Comparison of ENCODE assay signal across 17 mouse cellular contexts in genomic region chr5:129458541-129458940, GRCm38 (mm10). TPM values are rescaled to one million over a fixed set of nuclear protein-coding genes. Genes with fewer than 3 reads are reported as not detected.
DNase-seq lines count a peak whose midpoint lies in the region; ATAC-seq and TF ChIP-seq lines count a peak whose summit lies in the region.
"Had no signal": no experiment of that assay in that cellular context is flagged by ENCODE, and none has a peak within 500 bp of the region (broad histone marks: within the 10 kb centered on the region; RNA-seq: fewer than 3 reads in every experiment).

No protein-coding gene starts in this region.

- intact Hi-C loops in left cerebral cortex, adult 2 months (cut with DNase I) = loop anchor here (5.0 to 10.0 kb wide), 3 partner anchors 79 to 394 kb away; no protein-coding TSS in a partner anchor
- intact Hi-C loops in left cerebral cortex, postnatal 25 days (cut with DNase I) = no loop called here

- 56% methylated on average over 3 of the region's 3 CpGs for WGBS in forebrain, embryonic 10.5 days
- 61% methylated on average over 3 of the region's 3 CpGs for WGBS in forebrain, embryonic 11.5 days

- no peaks in the 10 kb centered on the region for H3K36me3 ChIP-seq in forebrain, embryonic 10.5 days (replicated peaks)
- H3K36me3 ChIP-seq in forebrain, embryonic 11.5 days (ENCODE audit: control insufficient read depth, insufficient read depth, low read length) = no peaks in the 10 kb centered on the region
- H3K36me3 ChIP-seq: embryonic facial prominence, embryonic 15.5 days; heart, embryonic 15.5 days had no signal

- no peak overlapping the region for H3K4me2 ChIP-seq in forebrain, embryonic 11.5 days (ENCODE audit: low read depth, low read length, severe bottlenecking)
- H3K4me2 ChIP-seq: embryonic facial prominence, embryonic 15.5 days; heart, embryonic 15.5 days; liver, embryonic 11.5 days had no signal

- H3K27me3 ChIP-seq in forebrain, embryonic 10.5 days (ENCODE audit: poor library complexity, severe bottlenecking) = no peaks in the 10 kb centered on the region; the same call in 1 of the 2 replicates
- H3K27me3 ChIP-seq in forebrain, embryonic 11.5 days (ENCODE audit: control insufficient read depth, insufficient read depth, low read length) = no peaks in the 10 kb centered on the region

- no peak overlapping the region for H3K9ac ChIP-seq in forebrain, embryonic 11.5 days (ENCODE audit: low read length)
- H3K9ac ChIP-seq: embryonic facial prominence, embryonic 15.5 days; heart, embryonic 15.5 days had no signal

- 0 out of 2 replicates have a peak overlapping the region, but pooled peaks have one; percentile 25 for H3K27ac ChIP-seq in forebrain, embryonic 10.5 days
- no peak overlapping the region for H3K27ac ChIP-seq in forebrain, embryonic 11.5 days (ENCODE audit: low read depth, low read length)
- H3K27ac ChIP-seq in left cerebral cortex, adult 2 months = peak overlapping the region; percentile 3; the same call in 1 of the 2 replicates
- H3K27ac ChIP-seq: embryonic facial prominence, embryonic 15.5 days; heart, embryonic 15.5 days had no signal

- no peak overlapping the region for H3K4me3 ChIP-seq in forebrain, embryonic 10.5 days
- no peak overlapping the region for H3K4me3 ChIP-seq in forebrain, embryonic 11.5 days (ENCODE audit: low read depth, low read length)
- no peak overlapping the region for H3K4me3 ChIP-seq in left cerebral cortex, adult 2 months
- H3K4me3 ChIP-seq: embryonic facial prominence, embryonic 15.5 days; heart, embryonic 15.5 days; megakaryocyte, embryonic 14.5 days had no signal

- no peaks in the 10 kb centered on the region for H3K9me3 ChIP-seq in forebrain, embryonic 10.5 days
- no peaks in the 10 kb centered on the region for H3K9me3 ChIP-seq in forebrain, embryonic 11.5 days (ENCODE audit: control insufficient read depth, low read length)
- H3K9me3 ChIP-seq: embryonic facial prominence, embryonic 15.5 days; heart, embryonic 15.5 days; megakaryocyte, embryonic 14.5 days had no signal

- DNase-seq in forebrain, embryonic 10.5 days (ENCODE audit: extremely low spot score, low spot score) = no peak
- DNase-seq in forebrain, embryonic 11.5 days (ENCODE audit: low spot score) = no peak
- DNase-seq in left cerebral cortex, adult 2 months (ENCODE audit: extremely low spot score in 1 of 2, low spot score in 2 of 2) = no peak
- DNase-seq in left cerebral cortex, postnatal 25 days (ENCODE audit: low spot score in 2 of 2) = no peak
- peak; percentile 75 for DNase-seq in brain, adult 2 months (ENCODE audit: low read depth, low spot score)
- peak; percentile 17 for DNase-seq in skeletal muscle tissue, adult 2 months (ENCODE audit: low read depth, low spot score)
- DNase-seq: adrenal gland, postnatal 36 days; gastrocnemius, postnatal 14 days; kidney, adult 11 months; lung, adult 18-20 months; right cerebral cortex, postnatal 4 days; thymus, postnatal 14 days had no signal

- peaks cover 67% of the 10 kb centered on the region for H3K4me1 ChIP-seq in forebrain, embryonic 10.5 days
- peaks cover 7% of the 10 kb centered on the region for H3K4me1 ChIP-seq in forebrain, embryonic 11.5 days (replicated peaks; ENCODE audit: control insufficient read depth, insufficient read depth, low read length)

- no peak for ATAC-seq in forebrain, embryonic 11.5 days (replicated peaks; ENCODE audit: low FRiP score)
- no peak for ATAC-seq in CD4-positive, CD25-positive, alpha-beta regulatory T cell, adult 4 months

- TF ChIP-seq CTCF in left cerebral cortex, adult 2 months (IDR thresholded peaks at IDR 0.05) = no peak

RNA-seq across cellular contexts. Expression of gene Sfswap, which starts 42.5 kb away (rescaled TPM):
- polyA plus RNA-seq in forebrain, embryonic 10.5 days (2016; fragmentation: Nextera tagmentation; extraction: Ambion mirVana) = 37.3 and 43.3 TPM in 2 replicates
- polyA plus RNA-seq in forebrain, embryonic 11.5 days (2014; fragmentation: Nextera tagmentation; extraction: Ambion mirVana) = 61.6 and 62.9 TPM in 2 replicates
- 100 to 1,000 TPM; 108 to 118 TPM for total RNA-seq in left cerebral cortex, adult 2 months (2021)
- total RNA-seq in left cerebral cortex, postnatal 25 days (2021) = 100 to 1,000 TPM in 1 of 2 experiments, 10 to 100 TPM in 1; 88.9 to 103 TPM
- polyA plus RNA-seq in CD4-positive, CD25-positive, alpha-beta regulatory T cell, adult 4 months (2017; shearing (Covaris generic)) = 10 to 100 TPM; 29.7 to 36.1 TPM

Comparison
In these comparisons a context has a peak if more than half of its experiments do, and no peak if none do; other contexts are left out.
1. DNase-seq: peak in brain, adult 2 months (single experiment) and skeletal muscle tissue, adult 2 months (single experiment); none in forebrain, embryonic 10.5 days (single experiment), forebrain, embryonic 11.5 days (single experiment), left cerebral cortex, adult 2 months (0 of 2) and left cerebral cortex, postnatal 25 days (0 of 2).